Mouse (Mus musculus) CH12F3 (cell line): Measurements from ENCODE around the gene Pdcd2.
"Not testable (repeated sequence)": the region's sequence is repeated elsewhere in the genome, so short reads cannot be mapped to it uniquely, and the experiment has no call there.

Experiments
- in situ Hi-C: fragments of 300-500 bp; cut with MboI; formaldehyde crosslinking; loops from 2 replicates; pipeline ENCODE4 v1.14.3; 2020; ENCODE audit warnings: low sequenced_read_pairs

Gene Pdcd2

GRCm38 (mm10) chr17:15526986-15527810, at the start of gene Pdcd2:
Gene Pdcd2, minus strand, starts transcription at chr17:15527301.
- in situ Hi-C loops = no loop called here

GRCm38 (mm10) chr17:15575056-15575455, 48.0 kb upstream of the Pdcd2 start:
- in situ Hi-C loops = no loop called here

DNA sequence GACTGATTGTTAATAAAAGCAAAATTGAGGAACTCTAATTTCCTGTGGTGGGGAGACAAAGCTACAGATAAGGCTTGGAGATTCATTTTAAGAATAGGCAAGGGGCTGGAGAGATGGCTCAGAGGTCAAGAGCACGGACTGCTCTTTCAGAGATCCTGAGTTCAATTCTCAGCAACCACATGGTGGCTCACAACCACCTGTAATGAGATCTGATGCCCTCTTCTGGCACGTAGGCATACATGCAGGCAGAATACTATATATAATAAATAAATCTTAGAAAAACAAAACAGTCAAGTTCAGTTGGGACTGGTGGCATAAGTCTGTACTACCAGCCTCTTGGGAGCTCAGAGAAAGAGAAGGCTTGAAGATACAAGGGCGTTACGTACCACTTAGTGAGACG, 39.8 kb upstream of the Pdcd2 start:
- in situ Hi-C loops = no loop called here

GRCm38 (mm10) chr17:15564928-15565300, 37.8 kb upstream of the Pdcd2 start:
- in situ Hi-C loops = no loop called here

- in situ Hi-C loops = no loop called here
Observed at GRCm38 (mm10) chr17:15564014-15564927, 37.2 kb upstream of the Pdcd2 start, which contains the start of gene Prdm9. Gene Prdm9, minus strand, starts transcription at chr17:15564354.

- in situ Hi-C loops = no loop called here
Observed at GRCm38 (mm10) chr17:15559946-15560345, 32.8 kb upstream of the Pdcd2 start.

- in situ Hi-C loops = no loop called here
Observed at GRCm38 (mm10) chr17:15549713-15550112, 22.6 kb upstream of the Pdcd2 start.

- in situ Hi-C loops = no loop called here
Observed at GRCm38 (mm10) chr17:15546440-15546839, 19.3 kb upstream of the Pdcd2 start.

- in situ Hi-C loops = not testable (repeated sequence)
Observed at GRCm38 (mm10) chr17:15543868-15544267, 16.8 kb upstream of the Pdcd2 start.

- in situ Hi-C loops = no loop called here
Observed at GRCm38 (mm10) chr17:15540309-15540708, 13.2 kb upstream of the Pdcd2 start.

GRCm38 (mm10) chr17:15536457-15536904, 9.4 kb upstream of the Pdcd2 start:
- in situ Hi-C loops = no loop called here

- in situ Hi-C loops = no loop called here
Observed at GRCm38 (mm10) chr17:15535943-15536342, 8.8 kb upstream of the Pdcd2 start.

DNA sequence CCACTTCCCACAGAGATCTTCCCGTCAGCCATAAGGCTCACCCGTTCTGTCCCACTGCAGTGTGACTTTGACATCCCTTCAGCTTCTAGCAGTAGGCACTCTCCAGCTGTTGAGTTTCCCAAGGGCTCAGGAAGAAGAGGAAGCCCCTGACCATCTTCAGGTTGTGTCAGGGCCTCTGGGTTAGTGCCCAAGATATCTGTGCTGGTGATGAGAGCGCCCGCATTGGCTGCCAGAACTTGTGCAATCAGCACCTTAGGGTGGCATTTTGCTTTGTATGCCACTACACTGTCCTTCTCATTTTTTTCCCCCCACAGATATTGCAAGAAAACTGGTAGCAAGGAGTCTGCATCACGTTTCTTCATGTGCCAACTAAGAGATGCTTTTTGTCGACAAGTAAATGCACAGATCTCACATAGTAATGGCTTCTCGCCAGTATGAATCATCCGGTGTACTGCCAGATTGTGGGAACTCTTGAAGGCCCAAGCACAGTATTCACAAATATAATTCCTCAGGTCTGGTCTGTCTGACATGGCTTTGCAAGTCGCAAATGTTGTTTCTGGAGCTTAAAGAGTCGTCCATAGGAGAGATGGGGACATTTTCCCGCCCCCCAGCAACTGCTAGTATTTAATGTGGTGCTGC, 8.2 kb upstream of the Pdcd2 start:
- in situ Hi-C loops = no loop called here

GRCm38 (mm10) chr17:15530141-15530540, 3.0 kb upstream of the Pdcd2 start:
- in situ Hi-C loops = no loop called here

DNA sequence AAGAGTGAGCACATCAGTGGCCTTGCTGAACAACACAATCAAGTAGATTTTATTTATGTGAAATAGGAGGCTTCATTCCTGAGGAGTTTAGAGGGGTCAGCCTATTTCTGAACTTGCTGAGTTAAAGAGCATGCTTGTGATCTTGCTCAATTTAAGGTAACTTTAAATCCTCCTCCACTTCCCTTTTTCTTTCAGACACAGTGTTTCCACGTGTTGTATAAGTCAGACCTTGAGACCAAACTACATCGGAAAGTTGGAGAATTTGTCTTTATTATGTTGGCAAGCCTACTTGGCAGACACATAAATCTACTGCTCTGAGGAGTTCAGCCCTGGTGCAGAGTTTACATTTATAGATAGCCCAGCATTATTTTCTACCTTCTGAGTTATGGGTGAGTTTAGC, 1.8 kb upstream of the Pdcd2 start:
- in situ Hi-C loops = no loop called here

DNA sequence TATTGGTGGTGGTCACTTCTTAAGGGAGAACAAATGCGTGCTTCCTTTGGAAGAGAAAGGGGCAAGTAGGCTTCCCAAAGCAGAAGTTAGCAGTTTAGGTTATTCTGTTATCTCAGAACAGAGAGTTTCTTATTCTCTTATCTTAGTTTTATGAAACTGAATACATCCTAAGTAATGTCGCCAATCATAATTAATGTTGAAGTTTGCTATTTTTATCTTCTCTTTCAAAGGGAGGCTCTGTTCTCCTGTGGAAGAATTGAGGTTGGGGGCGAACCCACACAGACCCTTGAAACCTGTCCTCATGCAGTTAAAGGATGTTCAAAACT, 673 bp upstream of the Pdcd2 start:
- in situ Hi-C loops = no loop called here

DNA sequence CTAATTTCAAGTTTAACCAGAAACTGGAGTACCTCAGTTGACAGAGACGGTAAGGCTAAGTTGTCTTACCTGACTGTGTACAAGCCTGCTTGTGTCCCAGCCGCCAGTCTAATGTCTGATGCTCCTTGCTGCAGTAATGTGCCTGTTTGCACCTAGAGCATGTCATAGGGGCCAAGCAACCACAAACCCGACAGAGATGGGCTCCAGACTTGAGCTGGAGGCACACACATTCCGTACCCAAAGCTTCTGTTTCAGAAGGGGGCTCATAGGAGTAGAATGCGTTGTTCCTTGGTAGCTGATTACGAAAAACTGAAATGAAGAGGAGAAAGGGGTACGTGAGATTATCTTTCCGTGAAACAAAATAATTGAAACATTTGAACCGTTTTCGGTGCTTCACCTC, 797 bp downstream of the Pdcd2 start:
- in situ Hi-C loops = no loop called here

DNA sequence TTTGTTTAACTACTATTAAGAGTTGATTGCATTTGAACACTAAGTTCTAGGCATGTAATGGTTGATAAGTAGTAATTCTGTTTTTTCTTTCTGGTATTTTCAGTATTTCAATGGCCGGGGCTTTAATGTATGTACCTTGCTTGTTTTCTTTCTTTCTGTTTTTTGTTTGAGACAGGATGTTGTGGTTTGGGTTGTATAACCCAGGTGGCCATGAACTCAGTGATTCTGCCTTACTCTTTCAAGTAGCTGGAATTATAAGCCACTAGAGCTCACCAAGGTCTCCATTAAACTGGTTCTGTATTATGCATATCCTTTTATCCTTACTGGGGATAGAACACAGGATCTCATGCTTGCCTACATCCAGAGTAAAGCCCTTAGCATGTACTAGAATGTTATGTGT, 8.3 kb downstream of the Pdcd2 start:
- in situ Hi-C loops = no loop called here

DNA sequence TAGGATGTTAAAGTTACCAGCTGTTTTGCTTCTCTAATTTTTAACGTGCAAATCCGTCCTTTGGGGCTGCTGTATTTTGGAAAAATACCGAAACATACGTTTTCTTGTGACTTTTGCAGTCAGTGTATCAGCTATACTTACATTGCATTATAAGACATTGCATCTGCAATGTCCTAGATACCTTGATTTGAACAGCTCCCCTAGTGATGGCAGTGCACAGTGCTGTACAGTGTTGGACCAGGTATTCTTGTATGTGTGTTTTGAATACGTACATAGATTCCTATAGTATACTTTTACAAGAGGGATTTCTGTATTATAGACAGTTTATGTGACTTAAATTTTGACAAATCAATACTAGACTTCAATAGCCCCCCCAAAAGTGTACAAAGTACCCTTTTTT, 8.9 kb downstream of the Pdcd2 start:
- in situ Hi-C loops = no loop called here

DNA sequence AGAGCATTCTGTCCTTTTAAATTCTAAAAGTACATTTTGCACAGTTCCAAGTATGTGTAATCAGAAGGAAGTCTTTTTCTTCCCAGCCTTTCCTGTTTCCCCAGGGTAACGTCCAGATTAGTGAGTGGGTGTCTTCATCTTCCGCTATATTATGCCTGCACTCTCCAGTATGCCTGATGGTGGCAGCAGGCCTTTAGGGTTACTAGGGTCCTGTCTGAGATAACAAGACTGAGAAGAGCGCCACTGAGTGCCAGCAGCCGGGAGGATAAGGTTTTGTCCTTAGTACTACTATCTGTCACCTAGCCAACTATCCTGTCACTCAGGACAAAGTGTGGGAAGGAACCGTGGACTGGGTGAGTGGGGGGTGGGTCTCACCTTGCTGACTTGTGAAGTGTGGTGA, 9.3 kb downstream of the Pdcd2 start:
- in situ Hi-C loops = no loop called here

- in situ Hi-C loops = no loop called here
Observed at GRCm38 (mm10) chr17:15510694-15511093, 16.4 kb downstream of the Pdcd2 start.
